Mouse (Mus musculus) heart, adult 11 months (tissue): ENCODE data around the gene Zfp637.
"Not testable (repeated sequence)": the region's sequence is repeated elsewhere in the genome, so short reads cannot be mapped to it uniquely, and the experiment has no call there.

ENCODE experiments used
- DNase-seq: peaks from one replicate; pipeline ENCODE4 v3.0.0; 2022

Gene Zfp637

GRCm38 (mm10) chr6:117868187-117868586 lies 27.2 kb downstream of the Zfp637 start:
- no peak for DNase-seq

- no peak for DNase-seq
These were observed 30.1 kb downstream of the Zfp637 start for GRCm38 (mm10) chr6:117871034-117871433.

- DNase-seq, result not testable (repeated sequence)
These were observed 32.5 kb downstream of the Zfp637 start for GRCm38 (mm10) chr6:117873450-117873849.

- DNase-seq, result no peak
These were observed 33.8 kb downstream of the Zfp637 start for GRCm38 (mm10) chr6:117874621-117875281.

- peak; percentile 99 for DNase-seq
These were observed 37.9 kb downstream of the Zfp637 start for GRCm38 (mm10) chr6:117878700-117879407.

GRCm38 (mm10) chr6:117879408-117880115 lies 38.6 kb downstream of the Zfp637 start:
- peak; percentile 100 for DNase-seq

GRCm38 (mm10) chr6:117880394-117880838 lies 39.4 kb downstream of the Zfp637 start:
- no peak for DNase-seq

- DNase-seq, result no peak
These were observed 40.2 kb downstream of the Zfp637 start for GRCm38 (mm10) chr6:117881229-117881628.

GRCm38 (mm10) chr6:117881997-117882396 lies 41.0 kb downstream of the Zfp637 start:
- DNase-seq, result no peak

- no peak for DNase-seq
These were observed 45.0 kb downstream of the Zfp637 start for GRCm38 (mm10) chr6:117885943-117886342.

- no peak for DNase-seq
These were observed 47.1 kb downstream of the Zfp637 start for GRCm38 (mm10) chr6:117888032-117888431.

GRCm38 (mm10) chr6:117888642-117889096 lies 47.7 kb downstream of the Zfp637 start:
- no peak for DNase-seq

GRCm38 (mm10) chr6:117890257-117890656 lies 49.3 kb downstream of the Zfp637 start:
- DNase-seq, result no peak

- DNase-seq, result no peak
These were observed 50.6 kb downstream of the Zfp637 start for GRCm38 (mm10) chr6:117891369-117892160.

- DNase-seq, result peak; percentile 94
These were observed 51.4 kb downstream of the Zfp637 start for GRCm38 (mm10) chr6:117892386-117892785.

GRCm38 (mm10) chr6:117893435-117893834 lies 52.5 kb downstream of the Zfp637 start:
- no peak for DNase-seq
